Mouse (Mus musculus) CH12.LX (cell line): Measurements from ENCODE around the gene Acoxl.

Experiments used
- CTCF ChIP-seq, 2 experiments: IDR thresholded peaks in 1 of 2; conservative IDR thresholded peaks in 1 of 2; 2 replicates each; pipeline ENCODE4 v1.5.1; 2011 to 2012; ENCODE audit warnings: low read depth in 2 of 2, low read length in 2 of 2, improper control_type of control experiment in 1 of 2, inconsistent platforms in 1 of 2, mild to moderate bottlenecking in 1 of 2, moderate library complexity in 1 of 2
- EP300 ChIP-seq: IDR thresholded peaks from 2 replicates; pipeline ENCODE4 v1.6.1; 2011; ENCODE audit warnings: low read length, improper control_type of control experiment
- HCFC1 ChIP-seq: IDR thresholded peaks from 2 replicates; pipeline ENCODE4 v1.6.1; 2012; ENCODE audit warnings: low read depth, mild to moderate bottlenecking, inconsistent platforms, low read length, improper control_type of control experiment
- KAT2A ChIP-seq: IDR thresholded peaks from 2 replicates; pipeline ENCODE4 v1.6.1; 2012; ENCODE audit warnings: low read length, improper control_type of control experiment, inconsistent platforms; ENCODE audit not compliant: insufficient replicate concordance
- MAZ ChIP-seq: IDR thresholded peaks from 2 replicates; pipeline ENCODE4 v1.6.1; 2012; ENCODE audit warnings: low read depth, mild to moderate bottlenecking, inconsistent platforms, low read length, improper control_type of control experiment, moderate library complexity
- MXI1 ChIP-seq: IDR thresholded peaks from 2 replicates; pipeline ENCODE4 v1.6.1; 2011; ENCODE audit warnings: mild to moderate bottlenecking, low read depth, low read length, improper control_type of control experiment
- NELFE ChIP-seq: IDR thresholded peaks from 2 replicates; pipeline ENCODE4 v1.6.1; 2011; ENCODE audit warnings: low read depth, low read length, improper control_type of control experiment
- POLR2A ChIP-seq: IDR thresholded peaks from 2 replicates; pipeline ENCODE4 v1.6.1; 2011; ENCODE audit warnings: low read depth, mild to moderate bottlenecking, improper control_type of control experiment, low read length
- RAD21 ChIP-seq: IDR thresholded peaks from 2 replicates; pipeline ENCODE4 v1.6.1; 2011; ENCODE audit warnings: low read depth, mild to moderate bottlenecking, low read length, improper control_type of control experiment, moderate library complexity
- SIN3A ChIP-seq: IDR thresholded peaks from 2 replicates; pipeline ENCODE4 v1.6.1; 2012; ENCODE audit warnings: low read length, improper control_type of control experiment, inconsistent platforms
- TBP ChIP-seq: conservative IDR thresholded peaks from 2 replicates; pipeline ENCODE4 v1.6.1; 2011; ENCODE audit warnings: low read depth, low read length, improper control_type of control experiment
- ZNF384 ChIP-seq: IDR thresholded peaks from 2 replicates; pipeline ENCODE4 v1.6.1; 2012; ENCODE audit warnings: low read depth, low read length, improper control_type of control experiment, inconsistent platforms

DNA sequence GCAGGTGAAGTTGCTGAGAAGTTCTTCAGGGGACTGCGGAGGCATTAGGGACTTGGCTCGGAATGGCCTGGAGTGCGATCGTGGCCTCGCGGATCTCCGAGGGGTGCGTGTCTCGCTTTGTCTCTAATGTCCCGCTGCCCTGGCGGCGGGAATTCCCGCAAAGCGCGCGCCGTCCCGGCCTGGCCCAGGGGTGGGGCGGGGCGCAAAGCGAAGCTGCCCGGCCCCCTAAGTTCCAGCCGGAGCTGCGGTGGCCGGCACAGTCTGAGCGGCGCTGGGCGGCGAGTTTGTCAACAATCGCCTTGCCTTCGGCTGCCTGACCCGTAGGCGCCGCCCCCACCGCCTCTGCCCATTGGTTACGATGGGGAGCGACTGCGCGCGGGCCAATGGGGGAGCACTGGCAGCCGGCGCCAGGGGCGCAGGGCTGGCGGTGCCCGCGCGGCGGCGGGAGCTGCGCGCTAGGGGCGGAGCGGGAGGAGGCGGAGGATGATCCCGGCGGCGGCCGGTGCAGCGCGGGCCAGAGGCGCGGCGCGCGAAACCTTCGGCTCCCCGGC, 288.5 kb downstream of the Acoxl start:
- no peak for TF ChIP-seq EP300
- TF ChIP-seq MAZ, result 0 out of 2 replicates have a peak, but pooled peaks have one; percentile 12
- TF ChIP-seq CTCF (conservative IDR thresholded peaks at IDR 0.05 in 1 of 2, IDR thresholded peaks at IDR 0.05 in 1 of 2; ENCODE audit: low read depth in 2 of 2, low read length in 2 of 2), result no peak; a peak in 1 of 4 replicates
- no peak for TF ChIP-seq HCFC1
- peak; percentile 55; the same call in 1 of the 2 replicates for TF ChIP-seq POLR2A
- TF ChIP-seq ZNF384, result no peak
- no peak for TF ChIP-seq TBP
- TF ChIP-seq MXI1, result peak; percentile 80
- no peak; the same call in 1 of the 2 replicates for TF ChIP-seq RAD21
- TF ChIP-seq NELFE, result no peak
- TF ChIP-seq SIN3A, result peak; percentile 60; the same call in 1 of the 2 replicates
- TF ChIP-seq KAT2A, result no peak
